Mouse (Mus musculus) left cerebral cortex, postnatal 36 days (tissue): Measurements from ENCODE around the gene Trappc13. TPM values are rescaled to one million over a fixed set of nuclear protein-coding genes. Genes with fewer than 3 reads are reported as not detected.
"Not testable (repeated sequence)": the region's sequence is repeated elsewhere in the genome, so short reads cannot be mapped to it uniquely, and the experiment has no call there.

ENCODE experiments used
- DNase-seq, 2 experiments: peaks; one replicate each; pipeline ENCODE4 v3.0.0; 2021 to 2022; ENCODE audit warnings: low spot score in 2 of 2, mixed read lengths in 1 of 2
- intact Hi-C: fragments of 180-260 bp; cut with DNase I; formaldehyde crosslinking; loops from one replicate; pipeline ENCODE4 v1.15.1; 2025
- total RNA-seq, 2 experiments: library from RNA; stranded (reverse); gene quantifications; 2 replicates each; pipeline ENCODE4 v1.2.3; 2021

The Trappc13 gene
- total RNA-seq, result 10 to 100 TPM; 52.0 to 55.4 TPM

DNA sequence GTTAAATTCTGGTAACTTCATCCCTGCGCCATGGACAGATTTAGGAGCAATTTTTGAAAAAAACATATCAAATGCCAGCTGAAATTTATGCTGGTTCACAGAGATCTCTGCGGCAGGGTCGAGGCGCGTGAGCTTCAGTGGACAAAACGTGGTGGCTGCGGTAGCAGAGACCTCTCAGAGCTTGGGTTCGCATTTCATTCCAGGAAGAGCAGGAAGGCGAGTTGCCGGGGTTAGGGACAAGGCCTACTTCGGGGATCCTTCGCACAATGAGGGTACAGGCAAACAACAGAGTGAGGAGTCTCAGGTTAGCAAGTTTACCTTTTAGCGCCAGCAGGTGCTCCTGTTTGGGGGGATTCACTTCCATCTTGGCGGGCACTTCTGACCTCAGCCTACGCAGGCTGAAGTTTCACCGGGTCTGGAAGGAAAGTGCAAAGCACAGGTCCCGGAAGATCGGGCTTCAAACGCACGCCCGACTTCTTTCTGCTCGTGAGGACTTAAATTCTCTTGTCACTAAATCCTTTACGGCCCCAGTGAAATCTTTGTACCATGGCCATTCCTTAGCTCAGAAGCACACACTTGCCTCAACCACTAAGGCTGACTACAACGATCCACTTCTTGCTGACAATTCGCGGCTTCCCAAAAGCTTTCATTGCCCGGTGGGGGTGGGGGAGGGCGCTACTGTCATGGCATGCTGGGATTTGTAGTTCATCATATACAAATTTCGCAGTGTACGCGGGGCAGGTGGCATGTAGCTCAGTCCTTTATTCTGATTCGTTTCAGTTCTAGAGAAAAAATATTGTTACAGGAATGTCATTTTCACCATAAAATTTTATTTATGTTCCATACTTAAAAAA is at the start of gene Trappc13:
TSS of gene Trappc13 (minus strand) at position 674 of the 854 bp plus-strand sequence.
- DNase-seq, result peak; percentile 81 to 88
- intact Hi-C loops, result no loop called here

DNA sequence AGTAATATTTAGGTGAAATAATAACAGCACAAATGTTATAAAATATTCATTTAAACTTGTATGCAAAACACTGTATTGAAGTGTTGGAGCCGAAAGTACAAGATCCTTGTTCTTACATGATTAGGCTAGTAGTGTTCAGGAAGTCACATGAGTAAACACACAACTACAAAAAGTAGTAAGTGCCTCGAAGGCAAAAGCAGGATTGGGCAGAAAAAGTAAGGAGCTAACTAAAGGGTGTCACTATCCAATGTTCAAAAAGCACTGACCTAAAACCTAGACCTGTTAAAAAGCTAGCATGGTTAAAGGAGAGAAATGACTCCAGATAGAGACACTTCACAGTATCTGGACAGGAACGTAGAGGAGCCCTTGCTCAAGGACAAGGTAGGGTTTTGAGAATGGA is 49.2 kb upstream of the Trappc13 start:
- no peak for DNase-seq
- intact Hi-C loops, result loop anchor here (10.0 kb wide), 1 partner anchor 557 kb away; no protein-coding TSS in a partner anchor

DNA sequence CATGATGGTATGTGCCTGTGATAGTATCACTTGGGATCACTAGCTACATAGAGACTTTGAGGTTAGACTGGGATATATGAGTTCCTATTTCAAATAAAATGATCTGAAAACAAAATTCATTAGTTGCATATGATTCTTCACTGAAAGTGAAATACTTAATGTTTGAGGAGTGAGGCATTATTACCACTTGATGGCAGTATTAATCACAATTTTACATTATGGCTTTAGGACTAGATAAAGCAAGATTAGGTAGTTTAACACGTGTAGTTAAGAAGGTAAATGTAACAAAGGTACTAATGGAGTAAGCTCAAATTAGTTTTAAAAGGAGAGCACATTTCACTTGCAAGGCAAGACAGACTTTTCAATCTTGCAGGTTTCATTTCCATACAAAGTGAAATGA is 26.0 kb upstream of the Trappc13 start:
- intact Hi-C loops, result no loop called here
- no peak for DNase-seq

DNA sequence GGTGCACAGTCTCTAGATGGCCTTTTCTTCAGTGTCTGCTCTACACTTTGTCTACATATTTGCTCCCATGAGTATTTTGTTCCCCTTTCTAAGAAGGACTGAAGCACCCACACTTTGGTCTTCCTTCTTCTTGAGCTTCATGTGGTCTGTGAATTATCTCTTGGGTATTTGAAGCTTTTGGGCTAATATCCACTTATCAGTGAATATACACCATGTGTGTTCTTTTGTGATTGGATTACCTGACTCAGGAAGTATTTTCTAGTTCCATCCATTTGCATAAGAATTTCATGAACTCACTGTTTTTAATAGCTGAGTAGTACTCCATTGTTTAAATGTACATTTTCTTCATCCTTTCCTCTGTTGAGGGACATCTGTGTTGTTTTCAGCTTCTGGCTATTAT is 17.6 kb upstream of the Trappc13 start:
- DNase-seq, intact Hi-C loops: not testable (repeated sequence)

DNA sequence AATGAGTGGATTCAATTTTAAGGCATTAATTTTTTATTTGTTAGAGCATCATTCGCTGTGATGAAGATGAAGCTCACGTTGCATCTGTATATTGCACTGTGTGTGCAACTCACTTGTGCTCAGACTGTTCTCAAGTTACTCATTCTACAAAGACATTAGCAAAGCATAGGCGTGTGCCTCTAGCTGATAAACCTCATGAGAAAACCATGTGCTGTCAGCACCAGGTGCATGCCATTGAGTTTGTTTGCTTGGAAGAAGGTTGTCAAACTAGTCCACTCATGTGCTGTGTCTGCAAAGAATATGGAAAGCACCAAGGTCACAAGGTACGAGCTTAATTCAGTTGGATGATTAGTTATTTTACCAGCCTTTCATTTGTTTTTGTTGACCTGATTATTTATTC is 9.1 kb upstream of the Trappc13 start:
- DNase-seq, result no peak
- intact Hi-C loops, result no loop called here

DNA sequence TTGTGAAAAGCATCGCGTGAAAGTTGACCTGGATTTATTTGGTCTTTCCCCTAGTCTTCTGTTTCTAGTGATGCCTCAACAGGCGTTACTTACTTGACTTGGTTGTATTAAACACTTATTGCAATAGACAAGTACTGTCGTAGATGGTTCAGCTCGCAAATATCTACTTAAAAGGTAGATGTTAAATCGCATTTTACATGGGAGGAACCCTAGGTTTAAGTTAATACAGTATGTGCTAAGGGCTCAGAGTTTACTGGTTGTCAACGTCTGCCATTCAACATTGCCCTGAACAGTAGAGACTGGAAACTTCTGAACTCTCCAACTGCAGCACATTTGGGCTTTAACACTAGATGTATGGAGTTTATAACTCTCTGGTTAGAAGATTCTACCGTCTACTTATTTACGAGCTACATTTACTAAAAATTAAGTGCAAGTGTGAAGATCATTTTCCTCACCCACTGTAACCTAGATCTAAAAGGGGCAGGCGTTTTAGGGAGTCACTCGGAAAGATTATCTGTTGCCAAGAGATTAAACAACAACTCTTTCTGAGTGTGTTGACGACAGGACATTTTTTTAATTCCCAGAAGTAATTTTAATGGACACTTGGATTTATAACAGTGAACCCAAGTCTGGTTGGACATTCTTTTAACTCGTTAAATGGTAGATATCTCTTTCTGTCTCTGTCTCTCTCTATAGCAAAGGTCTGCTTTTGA is 1.1 kb upstream of the Trappc13 start:
- intact Hi-C loops, result no loop called here
- no peak for DNase-seq

DNA sequence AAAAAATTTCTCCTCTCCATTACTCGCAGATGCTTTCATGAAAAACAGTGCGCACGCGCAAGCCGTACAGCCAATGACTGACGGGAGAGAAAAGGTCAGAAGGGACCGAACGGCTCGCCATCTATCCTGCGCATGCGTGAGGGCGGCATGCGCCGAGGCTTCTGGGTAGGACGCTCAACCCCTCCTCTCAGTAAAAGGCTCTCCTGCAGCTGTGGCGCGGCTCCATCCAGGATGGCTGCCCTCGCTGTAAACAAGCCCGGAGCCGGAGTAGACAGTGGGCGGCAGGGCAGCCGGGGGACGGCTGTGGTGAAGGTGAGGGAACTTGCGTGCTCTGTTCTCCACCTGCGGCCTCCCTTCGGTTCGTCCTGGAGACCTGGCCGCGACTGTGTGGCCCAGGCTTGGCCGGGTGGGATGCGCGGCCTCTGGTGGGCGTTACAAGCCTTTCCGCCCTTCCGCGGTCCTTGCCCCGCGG is 417 bp upstream of the Trappc13 start, which contains the start of gene Trim23:
TSS of gene Trim23 (plus strand) at position 148 of the 472 bp plus-strand sequence.
- DNase-seq, result peak; percentile 97
- intact Hi-C loops, result no loop called here

DNA sequence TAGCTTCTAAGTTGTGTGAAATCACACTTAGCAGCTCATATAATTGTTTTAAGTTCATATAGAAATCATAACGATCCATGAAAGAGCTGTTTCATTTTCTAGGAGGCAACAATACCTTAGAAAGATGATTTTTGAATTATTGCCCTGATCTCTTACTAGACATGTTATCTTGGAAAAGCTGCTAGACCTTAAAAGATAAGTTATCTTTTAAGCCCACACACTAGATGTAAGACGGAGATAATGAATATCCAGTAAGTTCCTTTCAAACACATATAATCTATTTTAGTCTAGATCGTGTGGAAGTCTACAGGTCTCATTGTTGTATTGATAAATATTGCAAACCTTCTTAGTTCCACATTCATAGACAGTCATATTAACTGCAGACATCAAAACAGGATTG is 1.4 kb downstream of the Trappc13 start:
- DNase-seq, result no peak
- intact Hi-C loops, result no loop called here

DNA sequence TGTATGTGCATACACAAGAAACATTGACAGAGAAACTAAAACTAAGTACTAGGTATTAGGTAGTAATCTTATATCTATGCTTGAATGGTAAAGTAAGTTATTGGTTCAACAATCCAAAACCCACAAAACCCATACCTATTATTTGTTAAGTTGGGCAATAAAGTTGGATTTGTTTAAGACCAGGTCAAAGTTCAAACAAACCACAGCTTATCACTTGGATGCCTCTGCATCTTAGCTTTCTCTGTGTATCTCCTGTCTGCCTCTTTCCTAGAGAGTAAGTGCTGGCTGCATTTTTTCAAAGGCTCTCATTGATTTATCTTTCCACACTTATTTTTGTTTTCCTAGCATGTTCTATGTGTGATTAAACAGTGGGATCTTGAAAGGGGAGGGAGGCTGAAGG is 5.8 kb downstream of the Trappc13 start:
- intact Hi-C loops, result no loop called here
- no peak for DNase-seq

DNA sequence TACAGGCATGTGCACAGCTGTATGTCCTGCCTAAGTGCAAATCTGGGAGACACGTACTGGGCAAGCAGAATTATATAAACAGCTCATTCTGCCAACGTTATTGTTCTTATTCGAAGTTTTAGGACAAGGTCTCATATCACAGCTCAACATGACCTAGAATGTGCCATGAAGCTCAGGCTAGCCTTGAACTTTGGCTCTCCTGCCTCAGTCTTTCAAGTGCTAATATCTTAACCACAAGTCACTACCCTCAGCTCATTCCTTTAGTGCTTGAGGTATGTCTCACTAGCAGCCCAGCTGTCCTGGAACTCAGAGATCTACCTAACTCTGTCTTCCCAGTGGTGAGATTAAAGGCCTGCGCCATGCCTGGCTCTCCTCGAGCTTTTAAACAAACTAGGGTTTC is 6.6 kb downstream of the Trappc13 start:
- intact Hi-C loops, result no loop called here
- DNase-seq, result no peak

DNA sequence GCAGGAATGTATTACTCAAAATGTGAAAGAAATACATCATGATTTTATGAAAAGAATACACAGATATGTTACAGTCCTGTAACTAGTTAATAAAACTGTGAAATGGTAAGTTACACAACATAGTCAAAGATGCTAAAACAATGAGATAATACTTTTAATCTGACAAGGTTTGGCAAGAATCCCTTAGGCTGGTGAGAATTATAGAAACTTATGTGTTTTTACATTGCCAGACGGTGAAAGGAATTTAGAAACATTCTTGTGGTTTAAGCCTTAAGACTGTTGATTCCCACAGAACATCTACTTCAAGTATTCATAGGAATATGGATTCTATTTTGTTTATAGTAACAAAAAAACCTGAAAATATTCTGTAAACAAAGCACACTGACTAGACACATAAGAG is 22.6 kb downstream of the Trappc13 start:
- no peak for DNase-seq
- intact Hi-C loops, result no loop called here

DNA sequence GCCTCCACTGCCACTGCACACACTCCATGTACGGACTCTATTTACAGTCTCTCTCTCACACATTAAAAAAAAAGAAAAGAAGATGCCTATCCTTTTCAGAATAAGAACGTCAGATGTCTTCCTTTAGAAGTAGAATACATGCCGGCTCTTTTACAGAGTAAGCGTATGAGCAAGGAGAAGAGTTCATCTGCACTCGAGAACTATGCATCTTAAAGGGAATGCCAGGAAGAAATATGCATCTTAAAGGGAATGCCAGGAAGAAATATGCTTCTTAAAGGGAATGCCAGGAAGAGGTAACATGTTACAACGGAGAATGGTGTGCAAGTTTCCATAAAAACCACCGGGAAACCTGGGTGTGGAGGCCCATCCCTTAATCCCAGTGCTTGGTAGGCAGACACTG is 23.2 kb downstream of the Trappc13 start:
- no peak for DNase-seq
- intact Hi-C loops, result no loop called here

DNA sequence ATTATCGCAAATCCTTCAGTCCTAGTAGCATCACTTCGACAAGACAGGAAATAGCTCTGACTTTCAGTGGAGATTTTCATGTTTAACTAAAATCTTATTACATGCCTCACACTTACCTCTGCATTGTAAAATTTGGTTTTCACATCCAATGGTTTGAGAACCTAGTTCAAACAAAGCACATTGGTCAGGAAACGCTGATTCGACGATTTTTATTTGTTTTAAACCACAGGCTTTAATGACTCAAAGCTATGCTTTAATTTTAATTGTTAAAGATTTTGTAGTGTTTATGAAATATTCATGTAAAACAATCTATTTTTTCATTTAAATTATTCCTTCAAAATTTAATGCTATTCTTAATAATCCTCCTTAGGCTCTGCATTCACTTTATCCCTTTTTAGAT is 24.1 kb downstream of the Trappc13 start:
- intact Hi-C loops, result no loop called here
- no peak for DNase-seq

DNA sequence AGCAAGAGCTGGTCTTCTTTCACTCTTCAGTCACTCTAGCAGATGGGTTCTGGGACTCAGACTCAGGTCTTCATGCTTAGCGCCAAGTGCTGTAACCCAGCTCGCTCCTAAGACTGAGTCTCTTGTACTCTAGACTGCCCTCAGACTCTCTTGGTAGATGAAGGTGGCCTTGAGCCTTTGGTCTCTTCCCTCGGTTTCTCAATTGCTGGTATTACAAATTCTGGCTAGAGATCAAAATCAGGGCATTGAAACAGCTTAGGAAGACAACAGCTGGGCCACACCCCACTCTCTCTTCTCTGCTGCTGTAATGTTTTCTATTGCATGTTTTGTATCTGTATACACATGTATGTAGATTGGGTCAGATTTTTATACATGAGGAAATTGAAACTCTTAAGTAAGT is 32.6 kb downstream of the Trappc13 start:
- intact Hi-C loops, result no loop called here
- DNase-seq, result no peak

DNA sequence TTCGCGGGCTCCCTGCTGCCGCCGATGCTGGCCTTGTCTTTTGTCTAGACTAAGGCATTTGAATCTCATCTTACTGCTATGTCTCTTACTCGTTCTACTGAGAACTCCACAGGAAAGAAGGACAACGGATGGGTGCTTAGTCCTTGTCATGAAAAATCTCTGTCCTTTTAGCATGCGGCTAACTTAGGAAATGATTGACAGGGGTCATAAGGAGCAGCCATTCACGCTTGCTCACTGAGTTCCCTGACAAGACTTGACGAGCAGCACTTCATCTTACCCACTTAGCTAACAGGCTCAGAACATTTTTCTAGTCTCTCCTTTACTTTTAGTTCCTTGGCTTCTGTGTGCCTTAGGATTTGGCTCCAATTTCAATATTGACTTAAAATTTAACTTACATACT is 33.4 kb downstream of the Trappc13 start:
- no peak for DNase-seq
- intact Hi-C loops, result no loop called here

DNA sequence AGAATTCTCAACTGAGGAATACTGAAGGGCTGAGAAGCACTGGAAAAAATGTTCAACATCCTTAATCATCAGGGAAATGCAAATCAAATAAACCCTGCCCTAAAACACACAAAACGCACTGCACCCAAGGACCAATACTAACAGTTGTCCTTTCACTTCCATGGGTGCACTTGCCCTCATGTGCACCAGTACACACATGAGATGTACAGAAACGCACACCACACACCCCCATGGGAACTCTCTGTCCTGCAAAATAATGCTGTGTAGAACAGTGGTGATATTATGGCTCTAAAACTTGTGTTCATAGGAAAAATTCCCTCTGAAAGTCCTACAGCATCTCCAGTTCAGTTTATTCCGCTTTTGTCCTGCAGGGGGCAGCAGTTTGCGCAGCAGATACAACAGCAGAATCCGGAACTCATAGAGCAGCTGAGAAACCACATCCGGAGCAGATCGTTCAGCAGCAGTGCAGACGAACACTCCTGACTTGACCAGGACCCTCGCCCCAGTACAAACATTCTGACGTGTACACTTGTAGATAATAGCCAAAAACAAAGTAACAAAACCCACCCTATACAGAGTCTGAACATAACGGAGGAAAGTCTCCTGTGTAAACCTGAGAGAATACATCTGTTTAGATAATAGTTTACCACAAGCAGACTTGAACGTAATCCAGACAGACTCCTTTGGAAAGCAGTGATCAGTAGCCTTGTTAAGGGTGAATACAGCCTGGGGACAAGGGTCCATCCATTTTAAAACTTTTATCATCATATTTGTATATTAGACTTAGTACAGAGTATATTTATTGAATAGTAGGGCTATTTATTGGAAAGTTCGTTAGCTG is 38.7 kb downstream of the Trappc13 start:
- peak; percentile 68 to 77 for DNase-seq
- intact Hi-C loops, result no loop called here

DNA sequence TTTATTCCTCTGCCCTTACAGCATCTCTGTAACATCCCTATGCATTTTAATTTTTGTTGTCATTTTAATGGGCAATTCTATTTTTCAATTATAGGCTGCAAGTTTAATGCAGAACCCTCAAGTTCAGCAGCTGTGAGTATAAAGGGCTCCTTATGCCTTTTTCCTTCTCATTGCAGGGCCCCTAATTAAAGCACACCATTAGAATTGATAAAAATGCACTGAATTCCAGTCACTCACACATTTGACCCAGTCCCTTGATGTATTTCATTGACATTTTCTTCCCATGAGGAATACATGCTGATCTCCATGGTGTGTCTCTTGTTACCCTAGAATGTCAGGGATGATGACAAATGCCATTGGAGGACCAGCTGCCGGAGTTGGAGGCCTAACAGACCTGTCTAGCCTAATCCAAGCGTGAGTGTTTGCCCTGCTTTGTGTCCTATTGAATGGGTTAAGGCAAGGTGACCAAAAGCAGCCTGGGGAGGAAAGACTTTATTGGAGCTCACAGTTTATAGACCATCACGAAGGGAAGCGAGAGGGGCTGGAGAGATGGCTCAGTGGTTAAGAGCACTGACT is 43.7 kb downstream of the Trappc13 start:
- DNase-seq, result no peak
- intact Hi-C loops, result no loop called here

DNA sequence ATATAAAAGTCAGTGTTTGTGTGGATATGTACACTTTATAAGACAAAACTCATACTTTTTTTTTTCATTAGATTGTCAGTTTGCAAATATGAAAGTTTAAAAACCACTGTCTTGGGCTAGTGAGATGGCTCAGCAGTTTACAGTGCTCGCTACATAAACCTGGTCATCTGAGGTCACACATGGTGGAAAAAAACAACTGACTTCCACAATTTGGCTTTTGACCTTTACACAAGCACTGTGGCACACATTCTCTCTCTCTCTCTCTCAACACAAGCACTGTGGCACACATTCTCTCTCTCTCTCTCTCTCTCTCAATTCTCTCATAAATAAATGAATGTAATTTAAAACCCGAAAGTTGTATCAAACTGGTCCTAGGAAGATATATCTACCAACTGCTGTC is 45.7 kb downstream of the Trappc13 start:
- intact Hi-C loops, result no loop called here
- DNase-seq, result no peak

DNA sequence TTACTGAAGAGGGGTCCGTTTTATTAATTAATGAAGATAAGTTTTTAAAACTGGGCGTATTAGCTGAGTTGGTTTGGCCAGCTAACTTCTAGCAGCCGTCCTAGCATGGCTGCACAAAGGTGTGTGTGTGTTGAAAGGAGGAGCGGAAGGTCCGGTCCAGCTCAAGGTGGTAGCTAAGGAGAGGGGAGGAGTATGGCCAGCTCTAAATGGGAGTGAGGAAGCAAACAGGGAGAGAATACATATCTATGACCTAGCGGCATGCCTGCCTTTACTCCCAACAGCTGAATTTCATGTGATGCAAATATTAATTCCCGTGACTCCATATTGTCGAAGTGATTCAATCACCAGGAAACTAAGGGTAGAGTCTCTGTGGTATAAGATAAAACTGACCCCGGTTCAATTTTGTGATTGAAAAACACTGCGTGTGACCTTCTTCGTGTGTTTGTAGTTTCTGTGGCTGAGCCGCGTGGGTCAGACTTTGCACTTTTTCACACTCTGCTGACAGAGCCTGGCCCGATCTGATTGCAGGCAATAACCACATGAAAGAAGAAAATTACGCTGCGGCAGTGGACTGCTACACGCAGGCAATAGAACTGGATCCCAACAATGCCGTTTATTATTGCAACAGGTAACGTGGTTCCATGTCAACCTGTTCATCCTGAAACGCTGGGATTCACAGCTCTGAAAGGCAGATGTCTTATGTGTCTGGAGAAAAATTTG is 54.4 kb downstream of the Trappc13 start:
- no peak for DNase-seq
- intact Hi-C loops, result no loop called here
